ENCODE assay signal across 13 mouse cellular contexts in genomic region chr2:120341741-120342140, GRCm38 (mm10). TPM values are rescaled to one million over a fixed set of nuclear protein-coding genes. Genes with fewer than 3 reads are reported as not detected.
"Had no signal": no experiment of that assay in that cellular context is flagged by ENCODE, and none has a peak within 500 bp of the region (broad histone marks: within the 10 kb centered on the region; RNA-seq: fewer than 3 reads in every experiment).

No protein-coding gene starts in this region.

- ATAC-seq: midbrain, embryonic 13.5 days had no signal

- DNase-seq: kidney, adult 9 months; kidney, postnatal 4 days; left cerebral cortex, postnatal 4 days; lung, adult 18-20 months; right cerebral cortex, adult 18-20 months; thymus, adult 2 months; thymus, postnatal 36 days had no signal

RNA-seq across cellular contexts. Expression of gene Pla2g4f, which starts 27.8 kb away (rescaled TPM):
- total RNA-seq: layer of hippocampus, adult 2 months; layer of hippocampus, postnatal 10 days; left cerebral cortex, postnatal 10 days; left cerebral cortex, postnatal 4 days; megakaryocyte-erythroid progenitor cell, adult 5-6 weeks had no signal

RNA-seq across cellular contexts. Expression of gene Pla2g4d, which starts 52.7 kb away (rescaled TPM):
- total RNA-seq: layer of hippocampus, adult 2 months; liver, adult 2 months; megakaryocyte-erythroid progenitor cell, adult 5-6 weeks had no signal
